Mouse (Mus musculus): ENCODE measurements around the gene Fam241b.
A peak's percentile ranks its signal among the peaks of the same experiment; 100 is the strongest.

Gene Fam241b

DNA sequence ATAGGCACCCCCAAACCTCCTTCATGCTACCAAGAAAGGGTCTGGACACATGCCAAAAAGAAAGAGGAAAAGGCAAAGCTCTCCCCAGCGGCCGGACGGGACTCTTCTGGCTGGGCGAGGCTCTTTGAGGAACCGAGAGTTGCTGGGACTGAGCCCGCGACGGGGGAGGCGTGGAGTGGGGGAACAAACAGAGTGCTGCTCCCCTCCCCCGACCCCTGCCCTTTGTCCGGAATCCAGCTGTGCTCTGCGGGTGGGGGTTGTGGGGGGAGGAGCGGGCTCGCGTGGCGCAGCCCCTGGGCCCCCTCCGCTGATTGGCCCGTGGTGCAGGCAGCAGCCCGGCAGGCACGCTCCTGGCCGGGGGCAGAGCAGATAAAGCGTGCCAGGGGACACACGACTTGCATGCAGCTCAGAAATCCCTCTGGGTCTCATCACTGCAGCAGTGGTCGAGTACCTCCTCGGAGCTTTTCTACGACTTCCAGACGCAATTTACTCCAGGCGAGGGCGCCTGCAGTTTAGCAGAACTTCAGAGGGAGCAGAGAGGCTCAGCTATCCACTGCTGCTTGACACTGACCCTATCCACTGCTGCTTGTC lies 10.9 kb downstream of the Fam241b start, which contains the start of gene Neurog3:
Gene Neurog3, plus strand, starts transcription at position 400 of the 591 bp plus-strand sequence.
- DNase-seq (ENCODE audit: extremely low read depth, insufficient read length, low spot score): no peak

DNA sequence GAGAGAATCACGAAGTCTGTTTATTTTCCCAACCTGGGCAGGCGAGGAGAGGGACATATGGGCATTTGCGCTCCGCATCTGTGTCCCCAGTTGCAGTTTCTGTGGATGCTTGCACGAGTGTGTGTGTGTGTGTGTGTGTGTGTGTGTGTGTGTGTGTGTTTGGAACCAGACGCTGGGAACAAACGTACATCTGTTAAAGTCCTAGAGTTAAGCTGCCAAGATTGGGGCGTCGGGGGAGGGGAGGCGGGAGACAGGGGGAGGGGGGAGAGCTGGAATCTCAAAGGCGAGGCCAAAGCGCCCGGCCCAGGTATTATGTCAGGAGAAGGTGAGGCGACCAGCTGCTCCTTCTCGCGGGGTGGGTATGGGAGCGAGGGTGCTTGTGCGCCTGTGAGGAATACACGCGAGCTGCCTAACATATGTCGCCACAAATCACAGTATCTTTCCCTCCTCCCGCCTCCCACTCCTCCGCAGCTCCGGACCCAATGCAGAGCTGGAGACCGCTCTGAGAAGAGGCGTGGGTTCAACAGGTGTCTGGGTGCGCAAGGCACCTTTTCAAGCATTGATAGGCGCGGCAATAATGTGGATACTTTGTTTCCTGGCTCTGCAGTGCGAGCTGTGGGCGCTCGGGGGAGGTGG lies 15.3 kb downstream of the Fam241b start:
- no peak for DNase-seq (ENCODE audit: extremely low read depth, insufficient read length, low spot score)

DNA sequence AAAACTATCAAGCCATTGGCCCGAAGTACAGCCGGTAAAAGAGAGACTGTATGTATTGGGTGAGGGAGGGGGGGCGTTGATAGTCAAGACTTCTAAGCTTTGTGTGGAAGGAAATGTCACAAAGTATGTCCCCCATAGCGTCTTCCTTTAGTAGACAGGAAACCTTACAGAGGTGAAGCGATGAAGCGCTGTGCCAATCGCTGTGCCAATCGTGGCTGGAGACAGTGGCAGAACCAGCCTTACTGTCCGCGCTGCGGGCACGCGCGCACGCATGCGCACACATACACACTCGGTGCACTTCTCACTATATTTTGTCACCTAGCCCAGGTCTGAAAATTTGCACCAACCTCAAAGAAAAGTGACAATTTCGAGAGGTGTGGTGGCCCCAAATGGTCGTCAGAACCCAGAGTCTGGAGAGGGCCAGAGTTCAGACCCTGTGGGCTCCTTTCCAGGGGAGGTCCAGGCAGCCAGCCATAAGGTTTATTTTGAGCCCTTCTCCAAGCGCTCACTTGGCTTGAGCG lies 15.9 kb downstream of the Fam241b start:
- DNase-seq (ENCODE audit: extremely low read depth, insufficient read length, low spot score): no peak

DNA sequence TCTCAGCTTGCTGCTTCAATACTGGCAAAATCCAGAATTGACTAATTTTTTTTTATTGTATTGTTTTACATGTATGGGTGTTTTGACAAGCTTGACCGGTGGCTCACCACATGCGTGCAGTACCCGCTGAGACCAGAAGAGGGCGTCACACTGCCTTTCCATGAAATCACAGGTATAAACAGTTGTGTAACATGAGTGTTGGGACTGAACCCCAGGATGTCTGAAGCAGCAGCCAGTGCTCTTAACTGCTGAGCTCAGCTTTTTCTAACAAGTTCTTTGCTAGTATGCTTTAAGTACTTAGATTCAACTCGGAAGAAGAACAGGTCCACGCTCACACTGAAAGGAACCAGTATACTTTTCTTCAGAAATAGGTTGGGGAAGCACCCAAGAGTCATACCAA lies 16.6 kb downstream of the Fam241b start:
- DNase-seq (ENCODE audit: extremely low read depth, insufficient read length, low spot score): no peak

DNA sequence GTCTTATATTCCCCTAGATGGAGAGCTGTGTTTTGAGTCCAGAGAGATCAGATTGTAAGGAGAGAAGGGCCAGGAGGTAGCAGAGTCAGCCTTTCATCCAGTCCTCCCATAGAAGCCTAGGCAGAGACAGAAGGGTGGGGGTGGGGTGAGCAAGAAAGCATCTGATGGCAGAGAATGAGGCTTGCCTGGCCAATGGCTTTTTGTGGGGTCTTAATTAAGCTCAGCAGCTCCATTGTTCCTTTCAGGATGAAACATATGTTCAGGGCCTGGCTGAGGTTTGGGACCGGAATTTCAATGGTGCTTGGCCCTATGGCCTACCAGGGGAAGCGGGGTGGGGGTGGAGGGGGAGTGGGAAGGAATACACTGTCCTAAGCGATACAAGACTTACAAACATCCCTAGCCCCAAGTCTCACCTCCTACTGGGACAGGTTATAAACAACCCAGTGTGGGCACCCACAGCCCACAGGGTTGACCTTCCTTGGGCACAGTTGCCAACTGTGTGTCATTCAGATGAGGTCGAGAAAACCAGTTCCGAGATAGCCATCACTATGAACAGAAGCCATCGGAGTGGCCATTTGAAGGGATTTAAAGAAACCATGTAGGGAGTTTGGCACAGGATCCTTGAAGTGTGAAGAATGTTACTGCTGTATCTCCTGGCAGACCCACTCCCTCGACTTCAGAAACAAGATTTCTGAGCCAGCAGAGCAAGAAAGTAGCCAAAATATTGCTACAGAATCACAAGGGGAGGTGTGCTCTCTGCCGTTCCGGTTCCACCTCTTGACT lies 29.7 kb downstream of the Fam241b start:
- DNase-seq (ENCODE audit: extremely low read depth, insufficient read length, low spot score): no peak

DNA sequence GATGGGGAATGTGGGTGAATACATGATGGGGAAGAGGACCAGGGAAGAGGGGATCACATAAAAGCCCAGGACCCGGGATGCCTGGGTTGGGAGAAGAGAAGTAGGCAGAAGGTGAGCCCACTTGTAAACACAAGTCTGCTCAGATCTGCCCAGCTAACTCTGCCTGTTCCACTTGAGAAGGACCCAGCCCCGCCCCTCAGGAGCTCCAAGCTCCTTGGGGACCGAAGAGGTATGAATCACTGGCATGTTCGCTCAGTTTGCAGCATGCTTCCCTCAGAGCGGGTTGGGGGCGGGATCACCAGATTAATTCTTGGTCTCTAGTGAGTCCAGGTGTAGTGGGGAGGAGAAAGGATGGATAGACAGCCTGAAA lies 32.5 kb downstream of the Fam241b start:
- no peak for DNase-seq (ENCODE audit: extremely low read depth, insufficient read length, low spot score)

DNA sequence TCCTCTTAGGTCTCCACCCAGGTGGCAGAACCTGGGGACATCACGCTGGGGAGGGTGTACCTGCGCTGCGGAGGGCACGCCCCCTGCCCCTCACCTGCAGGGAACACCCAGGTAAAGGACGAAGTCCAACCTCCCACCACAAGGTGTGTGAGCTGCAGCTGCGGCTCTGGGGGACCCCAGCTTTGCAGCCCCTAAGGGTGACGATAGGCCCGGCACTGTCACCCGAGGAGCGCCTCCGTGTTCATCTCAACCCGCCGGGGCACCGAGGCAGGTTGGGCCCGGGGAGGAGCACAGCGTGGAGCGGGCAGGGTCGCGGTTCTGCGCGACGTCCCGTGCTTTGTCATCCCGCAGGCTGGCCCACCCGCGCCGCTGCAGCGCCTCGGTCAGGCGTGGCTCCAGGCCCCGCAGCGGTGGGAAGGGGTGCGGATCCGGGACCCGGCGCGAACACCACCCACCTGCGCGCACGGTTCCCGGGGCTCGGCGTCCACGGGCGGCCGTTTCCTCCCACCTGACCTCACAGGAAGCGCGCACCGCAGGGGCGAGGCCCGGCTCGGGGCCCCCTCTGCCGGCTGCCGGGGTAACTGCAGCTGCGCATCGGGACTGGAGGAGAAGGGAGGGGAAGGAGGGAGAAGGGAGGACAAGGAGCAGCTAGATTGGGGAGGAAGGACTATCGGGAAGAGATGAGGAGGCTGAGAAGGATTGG lies 33.1 kb downstream of the Fam241b start:
- no peak for DNase-seq (ENCODE audit: extremely low read depth, insufficient read length, low spot score)

DNA sequence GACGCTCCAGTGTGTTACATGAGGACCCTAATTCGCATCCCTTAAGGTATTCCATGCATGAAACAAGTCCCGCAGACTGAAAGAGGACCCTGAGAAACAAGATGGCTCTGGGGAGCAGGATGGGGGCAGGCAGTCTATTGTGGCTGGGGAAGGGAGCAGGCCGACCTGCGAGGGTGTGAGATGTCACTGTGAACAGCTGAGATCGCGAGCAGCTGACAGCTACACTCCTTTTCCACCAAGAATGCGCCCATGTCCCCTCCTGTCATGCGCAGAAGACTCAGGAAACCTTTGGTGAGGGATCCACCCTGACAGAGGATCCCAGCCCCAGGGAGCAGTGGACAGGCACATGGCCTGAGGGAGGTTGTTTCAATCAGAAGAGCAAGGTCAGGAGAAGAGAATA lies 36.7 kb downstream of the Fam241b start:
- DNase-seq (ENCODE audit: extremely low read depth, insufficient read length, low spot score): no peak

DNA sequence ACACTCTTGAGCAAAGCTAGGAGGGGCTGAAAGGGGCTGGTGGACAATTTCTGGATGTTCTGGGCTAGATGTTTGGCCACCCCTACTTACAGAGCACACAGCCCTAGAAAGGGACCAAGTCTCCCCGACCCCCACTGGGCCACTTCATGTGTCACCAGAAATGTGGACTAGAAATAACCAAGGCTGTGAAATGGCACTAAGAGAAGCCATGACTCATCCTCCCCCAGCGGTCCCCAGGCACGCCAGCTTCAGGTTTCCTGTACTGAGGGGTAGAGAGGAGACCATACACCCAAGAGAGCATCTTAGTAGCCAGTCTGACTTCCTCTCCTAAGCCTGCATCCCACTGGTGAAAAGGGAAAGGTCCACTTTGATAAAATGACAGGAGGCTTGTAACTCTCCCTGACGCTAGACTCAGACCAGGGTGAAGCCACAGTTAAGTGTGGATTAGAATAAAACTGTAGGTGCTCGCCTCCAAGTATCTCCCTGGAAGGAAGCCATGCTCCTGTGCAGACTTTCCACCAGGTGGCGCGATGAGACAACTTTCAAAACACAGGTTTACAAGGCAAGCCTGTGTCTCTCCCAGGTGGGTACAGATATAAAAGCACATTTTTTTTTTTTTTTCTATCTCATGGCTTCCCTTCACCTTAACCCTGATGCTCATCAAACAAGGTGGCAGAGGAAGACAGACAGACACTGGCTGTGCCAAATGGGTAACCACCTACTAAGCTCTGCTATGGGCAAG lies 38.7 kb downstream of the Fam241b start:
- peak; percentile 19 for DNase-seq (ENCODE audit: extremely low read depth, insufficient read length, low spot score)

DNA sequence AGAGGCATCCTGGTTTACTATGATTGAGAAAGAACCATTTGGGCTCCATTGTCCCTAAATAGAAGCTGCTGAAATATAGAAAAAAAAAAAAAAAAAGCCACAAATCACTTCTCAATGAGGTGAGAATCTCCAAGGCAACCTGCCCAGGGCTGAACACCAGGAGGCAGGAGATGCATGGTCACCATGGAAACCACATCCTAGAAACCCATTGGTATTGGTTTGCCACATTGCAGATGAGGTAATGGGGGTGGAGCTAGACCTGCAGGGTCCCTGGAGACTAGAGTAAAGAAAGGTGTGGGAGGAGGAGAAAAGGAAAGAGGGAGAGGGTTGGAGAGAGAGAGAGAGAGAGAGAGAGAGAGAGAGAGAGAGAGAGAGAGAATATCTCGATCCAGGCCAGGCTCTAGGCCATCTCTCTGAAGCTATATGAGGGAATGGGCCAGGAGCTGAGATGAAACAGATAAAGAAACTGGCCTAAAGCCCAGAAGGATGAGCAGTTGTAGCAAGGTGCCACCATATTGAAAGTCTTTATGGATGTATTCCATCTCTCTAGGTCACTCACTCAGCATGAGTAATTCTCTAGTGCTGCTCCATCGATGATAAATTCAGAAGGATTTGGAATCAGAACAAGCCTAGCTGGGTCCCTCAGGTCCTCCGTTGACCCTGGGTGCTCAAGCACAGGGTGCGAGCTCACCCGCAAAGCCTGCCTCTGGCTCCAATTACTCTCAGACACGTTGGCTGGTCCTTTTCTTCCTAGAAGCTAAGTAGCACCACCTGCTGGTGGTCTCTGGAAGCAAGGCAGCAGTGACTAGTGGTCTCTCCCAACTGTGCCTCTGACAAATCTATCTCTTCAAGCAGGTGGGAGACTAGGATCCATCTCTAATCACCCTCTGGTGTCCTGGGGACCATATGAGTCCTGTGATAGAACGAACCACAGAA lies 41.9 kb downstream of the Fam241b start:
- peak; percentile 30 for DNase-seq (ENCODE audit: extremely low read depth, insufficient read length, low spot score)

DNA sequence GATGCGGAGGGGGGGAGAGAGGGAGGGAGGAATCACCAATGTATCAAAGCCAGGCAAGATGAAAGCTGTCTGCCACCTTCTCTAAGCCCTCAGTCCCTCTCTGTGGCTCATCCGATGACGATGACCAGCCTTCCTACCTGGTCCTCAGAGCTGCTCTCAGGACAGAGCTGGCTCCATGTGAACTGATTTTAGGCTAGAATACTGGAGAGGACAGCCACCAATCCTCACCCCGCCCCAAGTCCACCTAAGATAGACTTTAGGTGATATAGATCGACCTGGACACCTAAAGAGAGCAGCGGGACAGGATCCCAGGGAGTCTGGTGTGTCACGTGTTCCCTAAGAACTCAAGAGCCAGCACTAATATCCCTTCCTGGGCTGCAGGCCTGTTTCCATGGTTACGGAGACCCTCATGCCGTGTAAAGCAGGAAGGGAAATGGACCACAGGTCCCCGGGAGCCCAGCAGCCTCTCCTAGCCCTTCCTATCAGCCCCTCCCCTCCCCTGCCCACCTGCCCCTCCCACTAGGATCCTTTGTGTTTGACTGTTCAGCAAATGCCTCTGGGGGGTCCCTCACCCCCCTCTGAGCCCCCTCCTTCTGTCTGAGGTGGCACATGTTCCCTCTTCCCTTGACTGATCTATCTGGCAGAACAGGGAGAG lies 43.8 kb downstream of the Fam241b start:
- DNase-seq (ENCODE audit: extremely low read depth, insufficient read length, low spot score): no peak

DNA sequence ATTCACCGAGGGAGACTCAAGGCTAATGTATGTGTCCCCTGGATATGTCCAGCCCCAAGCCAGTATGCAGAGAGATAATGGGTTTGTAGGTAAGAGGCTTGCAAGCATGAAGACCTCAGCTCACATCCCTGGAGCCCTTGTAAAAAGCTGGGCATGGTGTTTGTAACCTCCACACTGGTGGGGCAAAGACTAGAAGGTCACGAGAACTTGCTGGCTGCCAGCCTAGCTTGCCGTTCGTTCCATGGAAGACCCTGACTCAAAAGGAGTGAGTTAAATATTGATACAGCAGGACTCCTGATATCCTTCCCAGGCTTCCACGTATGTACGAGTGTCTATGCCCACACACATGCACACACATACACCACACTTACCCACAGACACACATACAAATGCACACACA lies 49.3 kb downstream of the Fam241b start:
- no peak for DNase-seq (ENCODE audit: extremely low read depth, insufficient read length, low spot score)

DNA sequence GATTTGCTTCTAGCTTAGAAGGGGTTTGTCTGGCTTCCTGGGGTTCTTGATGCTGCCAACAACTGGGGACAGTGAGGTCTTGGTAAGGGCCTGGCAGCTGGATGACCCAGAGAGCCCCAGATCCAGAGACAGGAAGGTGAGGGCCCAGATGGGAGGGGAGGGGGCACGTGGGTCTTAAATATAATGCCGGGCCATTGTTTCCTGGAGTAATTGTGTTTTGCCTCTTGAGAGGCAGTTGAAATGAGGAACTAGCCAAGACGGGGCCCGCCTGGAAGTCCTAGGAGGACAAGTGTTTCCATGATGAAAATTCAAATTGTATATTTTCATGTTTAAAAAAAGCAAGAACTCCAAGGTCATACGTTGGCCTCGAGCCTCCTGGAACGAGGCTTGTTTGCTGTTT lies 49.8 kb downstream of the Fam241b start:
- no peak for DNase-seq (ENCODE audit: extremely low read depth, insufficient read length, low spot score)

DNA sequence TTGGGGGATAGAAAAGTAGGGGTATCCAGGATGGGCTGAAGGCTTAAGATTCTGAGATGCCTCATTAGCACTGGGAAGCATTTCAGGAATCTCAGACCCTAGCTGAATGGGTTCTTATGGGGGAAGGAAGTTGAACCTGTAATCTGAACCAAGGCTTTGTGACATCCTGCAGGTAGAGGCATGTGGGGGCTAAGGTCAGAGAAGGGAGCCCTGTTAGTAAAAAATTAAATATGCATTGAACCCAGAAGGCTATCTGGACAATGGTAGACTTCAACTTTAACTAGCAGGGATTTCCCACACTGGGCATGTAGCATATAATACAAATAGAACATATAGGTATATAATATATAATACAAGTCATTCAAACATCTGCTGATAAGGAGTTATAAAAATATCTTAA lies 54.2 kb downstream of the Fam241b start:
- DNase-seq (ENCODE audit: extremely low read depth, insufficient read length, low spot score): no peak

DNA sequence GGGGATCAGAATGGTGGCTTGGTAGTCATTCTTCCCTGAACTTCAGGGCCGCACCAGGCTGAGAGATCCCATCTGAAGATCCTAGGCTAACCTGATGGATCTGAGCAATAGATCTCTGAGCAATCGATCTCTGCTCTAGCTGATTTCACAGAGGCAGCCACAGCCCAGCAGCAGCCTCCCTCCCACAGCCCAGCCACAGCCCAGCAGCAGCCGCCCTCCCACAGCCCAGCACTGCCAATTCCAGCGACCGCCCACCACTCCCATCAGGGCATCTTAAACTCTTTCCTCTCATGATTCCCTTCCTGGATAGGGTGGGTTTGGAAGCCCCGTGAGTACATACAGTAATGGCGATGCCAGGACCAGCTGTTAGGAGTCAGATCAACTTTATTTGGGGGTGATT lies 54.6 kb downstream of the Fam241b start:
- no peak for DNase-seq (ENCODE audit: extremely low read depth, insufficient read length, low spot score)

DNA sequence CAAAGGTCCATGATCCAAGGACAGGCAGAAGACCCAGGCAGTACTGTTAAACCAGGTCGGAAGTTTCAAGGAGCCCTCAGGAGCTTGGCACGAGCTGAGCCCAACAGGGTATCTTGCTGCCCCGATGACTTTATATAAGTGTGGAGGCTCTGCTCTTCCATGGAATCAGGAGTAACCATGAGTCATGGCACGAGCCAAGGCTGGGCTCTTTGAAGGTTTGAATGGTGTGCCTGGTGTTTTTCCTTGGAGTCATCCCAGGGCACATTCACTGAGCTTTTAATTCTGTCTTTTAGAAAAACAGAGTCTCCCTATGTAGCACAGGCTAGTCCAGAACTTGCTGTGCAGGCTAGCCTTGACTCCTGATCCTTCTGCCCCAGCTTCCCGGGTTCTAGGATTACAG lies 55.3 kb downstream of the Fam241b start:
- DNase-seq (ENCODE audit: extremely low read depth, insufficient read length, low spot score): no peak

DNA sequence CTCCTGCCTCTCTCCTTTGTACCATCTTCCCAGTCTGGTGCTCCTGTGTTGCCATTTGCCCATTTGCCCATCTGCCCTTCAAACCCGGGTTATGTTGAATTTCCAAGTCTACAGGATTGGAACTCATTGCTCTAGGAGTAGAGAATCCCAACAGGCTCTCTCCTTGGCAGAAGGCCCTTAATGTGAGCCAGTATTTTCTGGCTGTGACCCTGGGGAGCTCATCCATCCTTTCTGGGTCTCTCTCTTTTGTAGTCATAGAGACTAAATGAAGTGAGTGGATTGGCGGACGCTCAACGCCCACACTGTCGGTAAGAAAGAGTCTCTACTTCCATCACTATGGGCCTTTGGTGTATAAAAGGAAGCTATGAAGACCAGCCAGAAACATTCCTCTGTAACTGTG lies 56.9 kb downstream of the Fam241b start:
- no peak for DNase-seq (ENCODE audit: extremely low read depth, insufficient read length, low spot score)

DNA sequence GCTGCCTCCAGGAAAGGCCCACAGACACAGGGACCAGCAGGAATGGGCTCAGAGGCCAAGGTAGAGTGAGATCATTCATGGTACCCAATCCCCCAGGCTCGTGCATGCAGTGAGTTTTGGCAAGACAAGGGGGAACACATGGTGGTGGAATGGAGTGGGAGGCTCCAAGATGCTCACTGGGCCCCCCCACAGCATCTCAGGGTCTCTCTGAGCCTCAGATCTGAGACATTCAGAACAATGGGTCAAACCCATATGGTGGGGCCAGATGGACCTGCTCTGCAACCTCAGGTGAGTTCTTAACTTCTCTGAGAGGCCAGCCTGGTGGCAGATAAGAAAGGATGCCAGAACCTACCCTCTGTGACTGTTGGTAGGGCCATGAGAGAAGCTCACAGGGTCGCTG lies 57.7 kb downstream of the Fam241b start:
- no peak for DNase-seq (ENCODE audit: extremely low read depth, insufficient read length, low spot score)

Measured in 3134 (cell line).